In the genomic region with DNA sequence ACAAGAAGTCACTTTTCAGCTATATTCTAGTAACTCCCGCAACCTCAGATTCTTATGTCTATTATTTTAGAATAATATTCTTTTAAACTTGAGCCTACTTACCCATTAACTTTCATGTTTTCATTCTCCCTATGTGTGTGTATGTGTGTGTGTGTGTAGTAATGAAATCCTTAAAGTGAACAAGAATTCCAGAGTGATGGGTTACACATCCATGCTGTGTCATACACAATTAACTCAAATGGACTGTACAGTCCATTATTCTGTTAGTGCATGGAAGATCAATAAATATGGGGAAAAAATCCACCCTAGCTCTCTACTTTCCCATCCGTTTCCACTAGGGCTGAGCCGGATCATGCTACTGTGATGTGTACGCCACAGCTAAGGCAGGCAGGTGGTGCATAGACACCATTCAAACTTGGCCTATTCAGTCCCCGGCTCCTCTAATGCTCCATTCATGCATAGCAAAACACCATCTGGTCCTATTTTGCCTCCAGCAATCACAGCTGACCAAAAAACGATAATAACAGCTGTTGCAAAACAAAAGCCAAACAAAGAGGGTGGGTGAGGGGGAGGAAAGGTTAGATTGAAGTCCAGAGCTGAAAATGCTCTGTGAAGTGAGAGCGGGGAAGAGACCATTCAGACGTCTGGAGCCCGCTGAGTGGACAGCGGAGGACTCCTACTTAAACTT, we compare ENCODE assay signal across 8 mouse cellular contexts.
DNase-seq lines count a peak whose midpoint lies in the region; ATAC-seq and TF ChIP-seq lines count a peak whose summit lies in the region.
"Had no signal": no experiment of that assay in that cellular context is flagged by ENCODE, and none has a peak within 500 bp of the region (broad histone marks: within the 10 kb centered on the region; RNA-seq: fewer than 3 reads in every experiment).

No protein-coding gene starts in this region.

- H3K9me3 ChIP-seq in hindbrain, embryonic 10.5 days, result no peaks in the 10 kb centered on the region
- H3K9me3 ChIP-seq in limb, embryonic 14.5 days (ENCODE audit: control insufficient read depth, low read length), result no peaks in the 10 kb centered on the region
- no peaks in the 10 kb centered on the region for H3K9me3 ChIP-seq in liver, embryonic 12.5 days (replicated peaks)

- peaks cover 49% of the 10 kb centered on the region for H3K4me1 ChIP-seq in hindbrain, embryonic 10.5 days (replicated peaks)
- no peaks in the 10 kb centered on the region; the same call in 1 of the 2 replicates for H3K4me1 ChIP-seq in limb, embryonic 14.5 days (ENCODE audit: control insufficient read depth, insufficient read depth, low read length)
- H3K4me1 ChIP-seq in liver, embryonic 12.5 days, result no peaks in the 10 kb centered on the region

- no peaks in the 10 kb centered on the region for H3K27me3 ChIP-seq in hindbrain, embryonic 10.5 days (ENCODE audit: insufficient read depth, poor library complexity, severe bottlenecking)
- H3K27me3 ChIP-seq in limb, embryonic 14.5 days (ENCODE audit: control insufficient read depth, insufficient read depth, low read length), result no peaks in the 10 kb centered on the region
- H3K27me3 ChIP-seq in liver, embryonic 12.5 days (replicated peaks), result no peaks in the 10 kb centered on the region

- ATAC-seq in limb, embryonic 14.5 days (ENCODE audit: low FRiP score, low read depth), result peak; percentile 90
- ATAC-seq in liver, embryonic 12.5 days, result no peak

- TF ChIP-seq CTCF in brain, embryonic 14.5 days (IDR thresholded peaks at IDR 0.05; ENCODE audit: borderline replicate concordance, extremely low read depth, insufficient read depth, insufficient read length), result peak; percentile 37; the same call in 1 of the 2 replicates

- no peak overlapping the region for H3K9ac ChIP-seq in limb, embryonic 14.5 days (ENCODE audit: low read depth, low read length, severe bottlenecking)
- no peak overlapping the region for H3K9ac ChIP-seq in liver, embryonic 12.5 days
- H3K9ac ChIP-seq: lung, embryonic 14.5 days had no signal

- H3K36me3 ChIP-seq in hindbrain, embryonic 10.5 days, result peaks cover 20% of the 10 kb centered on the region
- H3K36me3 ChIP-seq in limb, embryonic 14.5 days (ENCODE audit: control insufficient read depth, insufficient read depth, low read length), result 0 out of 2 replicates have a peak, but pooled peaks cover 2% of the 10 kb centered on the region
- H3K36me3 ChIP-seq in liver, embryonic 12.5 days, result no peaks in the 10 kb centered on the region

- peak overlapping the region; percentile 83 for H3K27ac ChIP-seq in hindbrain, embryonic 10.5 days
- H3K27ac ChIP-seq in limb, embryonic 14.5 days (replicated peaks; ENCODE audit: low read depth, low read length), result no peak overlapping the region
- no peak overlapping the region for H3K27ac ChIP-seq in liver, embryonic 12.5 days

- TF ChIP-seq POLR2A in brain, embryonic 14.5 days (IDR thresholded peaks at IDR 0.05; ENCODE audit: borderline replicate concordance, extremely low read depth, insufficient read depth, insufficient read length, poor library complexity, severe bottlenecking), result no peak
- no peak for TF ChIP-seq POLR2A in limb, embryonic 14.5 days (IDR thresholded peaks at IDR 0.05; ENCODE audit: borderline replicate concordance, extremely low read depth, insufficient read depth, insufficient read length)

- no peak overlapping the region for H3K4me3 ChIP-seq in hindbrain, embryonic 10.5 days
- H3K4me3 ChIP-seq in limb, embryonic 14.5 days (replicated peaks; ENCODE audit: low read length), result no peak overlapping the region
- no peak overlapping the region for H3K4me3 ChIP-seq in liver, embryonic 12.5 days

- WGBS in hindbrain, embryonic 10.5 days, result 25% methylated on average over 10 of the region's 10 CpGs
- 46% methylated on average over 10 of the region's 10 CpGs for WGBS in limb, embryonic 14.5 days
- 66% methylated on average over 10 of the region's 10 CpGs for WGBS in liver, embryonic 12.5 days (ENCODE audit: insufficient replicate concordance)

- peak; percentile 97 for DNase-seq in brain, embryonic 14.5 days (ENCODE audit: low read depth)
- peak; percentile 88 to 89 for DNase-seq in cerebellum, postnatal 10 days
- DNase-seq in hindbrain, embryonic 10.5 days (ENCODE audit: low spot score), result peak; percentile 79
- peak; percentile 47 for DNase-seq in limb, embryonic 14.5 days (ENCODE audit: low spot score)
- DNase-seq in left cerebral cortex, adult 11 months (ENCODE audit: low spot score), result no peak
- DNase-seq in thymus, postnatal 14 days, result no peak
- DNase-seq: lung, embryonic 14.5 days had no signal

- H3K4me2 ChIP-seq in limb, embryonic 14.5 days (replicated peaks; ENCODE audit: low read depth, low read length, severe bottlenecking), result no peak overlapping the region
- H3K4me2 ChIP-seq in liver, embryonic 12.5 days, result no peak overlapping the region
- H3K4me2 ChIP-seq: lung, embryonic 14.5 days had no signal

Comparison
In these comparisons a context has a peak if more than half of its experiments do, and no peak if none do; other contexts are left out.
1. DNase-seq: peak in brain, embryonic 14.5 days (single experiment), cerebellum, postnatal 10 days (2 of 2), hindbrain, embryonic 10.5 days (single experiment) and limb, embryonic 14.5 days (single experiment); none in left cerebral cortex, adult 11 months (single experiment) and thymus, postnatal 14 days (single experiment).